Mouse (Mus musculus): Measurements from ENCODE around the gene Rbm15b. TPM values are rescaled to one million over a fixed set of nuclear protein-coding genes. Genes with fewer than 3 reads are reported as not detected.

The Rbm15b gene
- 6.2 and 11.8 TPM in 2 replicates for polyA plus RNA-seq (2012; ENCODE audit: insufficient read depth, insufficient read length, missing spikeins)

GRCm38 (mm10) chr9:106886828-106887702 lies at the start of gene Rbm15b:
Rbm15b (minus strand) TSS chr9:106887428.
- H3K27ac ChIP-seq (replicated peaks; ENCODE audit: low read depth, low read length) = peak within 1 kb of the TSS; percentile 48
- peaks cover 11% of the 10 kb centered on the region for H3K4me1 ChIP-seq (ENCODE audit: control insufficient read depth, insufficient read depth, insufficient read length, low read length)

GRCm38 (mm10) chr9:106934998-106935397 lies 47.8 kb upstream of the Rbm15b start:
- Histone ChIP-seq H3K27ac (replicated peaks; ENCODE audit: low read depth, low read length) (no peak overlapping the region), H3K4me1 (ENCODE audit: control insufficient read depth, insufficient read depth, insufficient read length, low read length) (no peaks in the 10 kb centered on the region), H3K4me3 (ENCODE audit: insufficient read depth, low read depth, low read length) (no peak overlapping the region)

More at GRCm38 (mm10) chr9:106886828-106887702, at the start of gene Rbm15b:
- peak within 1 kb of the TSS; percentile 78 for H3K4me3 ChIP-seq (ENCODE audit: insufficient read depth, low read depth, low read length)

DNA sequence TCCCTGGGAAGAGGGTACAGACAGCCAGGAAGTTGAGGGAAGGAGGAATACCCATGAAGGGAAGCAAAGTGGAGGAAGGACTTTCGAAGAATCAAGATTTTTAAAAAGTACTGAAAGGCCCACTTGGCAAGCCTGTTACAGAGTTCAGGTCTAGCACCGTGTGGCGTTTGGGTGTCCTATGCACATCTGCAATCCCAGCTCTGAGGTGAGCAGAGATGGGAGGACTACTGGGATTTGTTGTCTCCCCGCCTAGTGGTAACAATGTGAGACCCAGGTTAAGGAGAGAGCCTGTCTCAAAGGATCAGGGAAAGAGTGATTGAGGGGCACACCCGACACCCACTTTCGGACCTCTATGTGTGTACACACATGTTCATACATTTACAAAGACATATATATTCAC lies 27.6 kb upstream of the Rbm15b start:
- Histone ChIP-seq H3K4me1 (ENCODE audit: control insufficient read depth, insufficient read depth, insufficient read length, low read length) (no peaks in the 10 kb centered on the region), H3K4me3 (ENCODE audit: insufficient read depth, low read depth, low read length) (no peak overlapping the region)

DNA sequence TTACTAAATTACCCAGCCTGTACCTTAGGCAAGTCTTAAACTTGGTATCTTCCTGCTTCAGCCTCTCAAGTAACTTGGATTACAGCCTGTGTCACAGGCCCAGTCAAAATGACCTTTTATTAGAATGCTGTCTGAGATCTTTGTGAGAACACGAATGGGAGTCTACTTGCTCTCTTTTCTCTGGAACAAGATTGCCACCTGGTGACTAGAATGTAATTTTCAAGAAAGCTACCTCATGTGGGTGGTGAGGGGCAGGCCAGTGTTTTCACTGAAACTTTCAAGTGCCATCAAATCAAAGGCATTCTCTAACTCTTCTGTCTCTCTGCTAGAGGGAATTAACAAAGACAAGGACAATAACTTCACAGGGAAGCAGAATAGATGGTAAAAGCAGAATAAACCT lies 26.5 kb upstream of the Rbm15b start:
- Histone ChIP-seq H3K4me3 (ENCODE audit: insufficient read depth, low read depth, low read length) (no peak overlapping the region), H3K4me1 (ENCODE audit: control insufficient read depth, insufficient read depth, insufficient read length, low read length) (no peaks in the 10 kb centered on the region), H3K27ac (replicated peaks; ENCODE audit: low read depth, low read length) (no peak overlapping the region)

More for the DNA sequence above, 27.6 kb upstream of the Rbm15b start:
- no peak overlapping the region for H3K27ac ChIP-seq (replicated peaks; ENCODE audit: low read depth, low read length)

GRCm38 (mm10) chr9:106911624-106912023 lies 24.4 kb upstream of the Rbm15b start:
- no peak overlapping the region for H3K4me3 ChIP-seq (ENCODE audit: insufficient read depth, low read depth, low read length)
- H3K4me1 ChIP-seq (ENCODE audit: control insufficient read depth, insufficient read depth, insufficient read length, low read length) = no peaks in the 10 kb centered on the region
- H3K27ac ChIP-seq (replicated peaks; ENCODE audit: low read depth, low read length) = no peak overlapping the region

DNA sequence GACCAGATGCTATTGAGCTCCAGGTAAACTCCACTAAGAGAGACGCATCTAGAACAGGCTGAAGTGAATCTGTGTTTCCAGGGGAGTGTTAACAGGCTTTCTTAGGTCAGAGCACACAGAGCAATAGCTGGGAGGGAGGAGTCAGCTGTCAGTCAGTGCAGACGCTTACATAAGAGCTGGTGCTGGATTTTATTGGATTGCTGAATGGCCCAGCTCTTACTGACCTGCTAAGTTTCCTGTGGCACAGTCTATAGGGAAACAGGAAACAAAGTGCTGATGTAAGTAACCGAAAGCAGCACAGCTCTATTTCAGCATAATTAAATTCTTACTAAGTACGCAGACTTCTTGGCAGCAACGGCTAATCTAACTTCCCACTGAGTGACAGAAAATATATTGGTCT lies 21.5 kb upstream of the Rbm15b start:
- Histone ChIP-seq H3K27ac (replicated peaks; ENCODE audit: low read depth, low read length) (no peak overlapping the region), H3K4me1 (ENCODE audit: control insufficient read depth, insufficient read depth, insufficient read length, low read length) (no peaks in the 10 kb centered on the region), H3K4me3 (ENCODE audit: insufficient read depth, low read depth, low read length) (no peak overlapping the region)

DNA sequence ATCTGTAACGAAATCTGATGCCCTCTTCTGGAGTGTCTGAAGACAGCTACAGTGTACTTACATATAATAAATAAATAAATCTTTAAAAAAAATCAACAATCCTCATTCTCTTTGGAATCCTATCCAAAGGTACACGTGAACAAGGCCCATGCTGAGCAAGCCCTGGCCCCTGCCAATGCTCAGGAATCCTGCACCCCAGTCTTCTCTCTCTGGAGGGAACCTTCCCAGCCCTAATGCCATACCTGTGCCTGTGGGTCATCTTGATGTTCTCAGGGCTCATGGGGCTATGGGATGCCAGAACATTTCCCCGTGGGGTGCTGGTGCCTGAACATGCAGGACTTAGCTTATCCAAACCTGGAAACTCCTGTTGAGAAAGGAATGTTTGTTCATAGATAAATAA lies 20.9 kb upstream of the Rbm15b start:
- H3K4me1 ChIP-seq (ENCODE audit: control insufficient read depth, insufficient read depth, insufficient read length, low read length) = no peaks in the 10 kb centered on the region
- H3K4me3 ChIP-seq (ENCODE audit: insufficient read depth, low read depth, low read length) = no peak overlapping the region
- H3K27ac ChIP-seq (replicated peaks; ENCODE audit: low read depth, low read length) = no peak overlapping the region

- no peak overlapping the region for H3K4me3 ChIP-seq (ENCODE audit: insufficient read depth, low read depth, low read length)
- H3K27ac ChIP-seq (replicated peaks; ENCODE audit: low read depth, low read length) = no peak overlapping the region
- no peaks in the 10 kb centered on the region for H3K4me1 ChIP-seq (ENCODE audit: control insufficient read depth, insufficient read depth, insufficient read length, low read length)
These were observed 19.4 kb upstream of the Rbm15b start for GRCm38 (mm10) chr9:106906597-106906996.

DNA sequence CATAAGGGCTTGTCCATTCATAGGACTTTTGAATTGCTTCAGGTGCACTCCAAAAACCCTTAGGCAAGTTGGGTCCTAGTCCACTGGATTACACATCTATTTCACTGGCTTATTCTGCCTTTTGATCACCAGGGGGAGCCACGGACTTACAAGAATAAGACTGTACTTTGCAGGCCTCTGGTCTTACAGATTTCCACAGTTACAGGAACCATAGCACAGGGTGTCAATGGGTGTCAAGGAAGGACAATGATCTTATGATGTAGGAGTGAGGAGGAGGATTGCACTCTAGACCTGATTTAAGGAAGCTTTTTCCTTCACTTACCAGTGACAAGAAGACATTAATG lies 16.5 kb upstream of the Rbm15b start:
- no peak overlapping the region for H3K27ac ChIP-seq (replicated peaks; ENCODE audit: low read depth, low read length)
- H3K4me1 ChIP-seq (ENCODE audit: control insufficient read depth, insufficient read depth, insufficient read length, low read length) = no peaks in the 10 kb centered on the region
- no peak overlapping the region for H3K4me3 ChIP-seq (ENCODE audit: insufficient read depth, low read depth, low read length)

DNA sequence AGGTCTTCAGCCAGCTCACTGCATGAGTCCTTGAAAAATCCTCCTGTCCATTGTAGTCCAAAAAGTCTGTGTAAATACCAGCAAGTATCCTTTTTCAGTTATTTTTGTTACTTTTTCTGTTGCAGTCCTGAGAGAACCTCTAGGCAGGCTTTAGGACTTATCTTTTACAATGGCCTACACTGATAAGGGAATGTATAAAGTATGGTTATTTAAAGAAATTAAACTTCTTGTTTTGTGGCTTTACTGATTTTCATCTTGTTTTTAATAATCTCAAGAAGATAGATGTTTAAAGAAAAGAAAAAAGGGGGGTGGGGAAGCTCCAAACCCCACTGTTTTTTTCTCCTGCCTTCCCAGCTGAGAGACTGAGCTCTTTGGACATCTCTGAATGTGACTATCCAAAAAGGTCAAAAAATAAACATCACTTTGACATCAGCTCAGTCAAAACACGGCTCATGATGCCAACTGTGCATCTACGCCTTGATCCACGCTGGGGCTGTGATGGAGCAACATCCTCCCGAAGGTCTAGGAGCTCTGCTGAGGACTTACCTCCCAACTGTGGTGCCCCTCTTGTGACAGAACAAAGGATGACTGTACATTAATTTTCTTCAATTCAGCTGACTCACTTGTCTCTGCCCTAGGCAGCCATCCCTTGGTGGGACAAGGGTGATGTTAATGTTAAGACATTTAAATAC lies 16.0 kb upstream of the Rbm15b start:
- H3K4me1 ChIP-seq (ENCODE audit: control insufficient read depth, insufficient read depth, insufficient read length, low read length) = no peaks in the 10 kb centered on the region
- no peak overlapping the region for H3K27ac ChIP-seq (replicated peaks; ENCODE audit: low read depth, low read length)
- no peak overlapping the region for H3K4me3 ChIP-seq (ENCODE audit: insufficient read depth, low read depth, low read length)

GRCm38 (mm10) chr9:106901596-106901995 lies 14.4 kb upstream of the Rbm15b start:
- no peak overlapping the region for H3K27ac ChIP-seq (replicated peaks; ENCODE audit: low read depth, low read length)
- no peaks in the 10 kb centered on the region for H3K4me1 ChIP-seq (ENCODE audit: control insufficient read depth, insufficient read depth, insufficient read length, low read length)
- no peak overlapping the region for H3K4me3 ChIP-seq (ENCODE audit: insufficient read depth, low read depth, low read length)

DNA sequence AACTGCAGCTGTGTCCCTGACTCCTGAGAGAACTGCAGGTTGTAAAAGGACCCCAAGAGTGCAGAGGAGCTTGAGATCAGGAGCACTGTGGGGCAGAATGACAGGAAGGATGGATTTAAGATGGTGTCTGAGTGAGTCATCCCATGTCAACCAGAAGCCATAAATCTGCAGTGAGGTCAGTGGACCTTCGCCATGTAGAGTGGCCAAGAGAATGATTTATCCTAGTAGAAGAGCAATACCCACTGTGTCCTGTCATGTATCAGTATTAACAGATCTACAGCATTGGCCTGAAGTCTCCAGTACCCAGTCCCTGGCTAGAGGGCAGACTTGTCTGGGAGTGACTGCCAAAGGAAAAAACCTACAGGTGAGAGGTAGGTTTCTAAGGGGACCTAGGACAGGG lies 11.7 kb upstream of the Rbm15b start:
- H3K27ac ChIP-seq (replicated peaks; ENCODE audit: low read depth, low read length) = no peak overlapping the region
- H3K4me3 ChIP-seq (ENCODE audit: insufficient read depth, low read depth, low read length) = no peak overlapping the region
- no peaks in the 10 kb centered on the region for H3K4me1 ChIP-seq (ENCODE audit: control insufficient read depth, insufficient read depth, insufficient read length, low read length)

GRCm38 (mm10) chr9:106893327-106893726 lies 6.1 kb upstream of the Rbm15b start:
- no peak overlapping the region for H3K4me3 ChIP-seq (ENCODE audit: insufficient read depth, low read depth, low read length)
- no peak overlapping the region for H3K27ac ChIP-seq (replicated peaks; ENCODE audit: low read depth, low read length)
- no peaks in the 10 kb centered on the region for H3K4me1 ChIP-seq (ENCODE audit: control insufficient read depth, insufficient read depth, insufficient read length, low read length)

DNA sequence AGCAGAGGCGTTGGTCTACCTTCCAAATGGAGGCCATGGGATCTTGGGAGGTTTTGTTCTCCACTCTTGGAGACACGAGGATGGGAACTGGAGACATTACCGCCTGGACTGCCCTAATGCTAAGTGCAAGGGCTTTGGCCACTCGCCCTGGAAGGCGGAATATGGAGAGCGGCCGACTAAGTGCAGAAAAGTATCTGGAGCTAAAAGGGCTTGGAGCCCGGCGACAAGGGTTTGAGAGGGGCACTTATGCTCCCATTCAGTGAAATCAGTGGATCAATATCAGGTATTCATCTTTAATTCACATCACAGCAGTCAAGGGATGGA lies 5.3 kb upstream of the Rbm15b start:
- Histone ChIP-seq H3K4me3 (ENCODE audit: insufficient read depth, low read depth, low read length) (peak overlapping the region; percentile 88), H3K27ac (replicated peaks; ENCODE audit: low read depth, low read length) (peak overlapping the region; percentile 74), H3K4me1 (ENCODE audit: control insufficient read depth, insufficient read depth, insufficient read length, low read length) (no peaks in the 10 kb centered on the region)

DNA sequence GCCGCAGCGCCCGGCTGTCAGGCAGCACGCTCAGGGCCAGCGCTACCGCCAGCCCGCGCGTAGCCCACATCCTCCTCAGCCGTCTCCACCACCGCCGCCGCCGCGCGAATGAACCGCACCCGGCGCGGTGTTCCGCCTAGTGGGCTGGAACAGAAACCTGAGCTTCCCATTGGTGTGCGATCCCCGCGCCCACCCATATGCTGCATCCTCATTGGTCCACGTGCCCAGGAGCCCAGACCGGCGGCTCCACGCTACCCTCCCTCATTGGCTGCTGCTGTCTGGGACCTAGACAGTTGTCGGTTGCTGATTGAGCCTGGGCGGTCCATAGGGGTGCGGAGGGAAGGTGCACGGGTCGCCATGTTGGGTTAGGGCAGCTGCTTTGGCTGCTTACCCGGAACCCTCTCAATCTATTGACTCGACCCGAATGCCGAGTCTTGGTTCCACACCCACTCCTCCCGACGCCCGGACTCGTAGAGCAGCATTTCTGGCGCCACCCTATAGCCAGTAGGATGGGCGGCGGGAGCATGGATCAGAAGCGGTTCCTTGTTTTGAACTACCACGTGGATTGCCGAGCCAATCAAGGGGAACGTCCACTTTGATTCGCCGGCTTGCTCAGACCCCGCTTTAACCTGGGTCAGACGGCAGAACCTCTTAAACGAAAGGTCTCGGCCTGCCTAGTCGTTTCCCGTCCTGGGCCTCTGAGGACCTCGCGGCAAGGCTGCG lies 4.8 kb upstream of the Rbm15b start, which contains the start of gene Manf:
Manf (minus strand) TSS at position 151 of the 723 bp plus-strand sequence.
- Histone ChIP-seq H3K4me3 (ENCODE audit: insufficient read depth, low read depth, low read length) (peak within 1 kb of the TSS; percentile 94), H3K4me1 (ENCODE audit: control insufficient read depth, insufficient read depth, insufficient read length, low read length) (no peaks in the 10 kb centered on the region), H3K27ac (replicated peaks; ENCODE audit: low read depth, low read length) (peak within 1 kb of the TSS; percentile 79)

Measured in brown adipose tissue, adult 24 weeks (tissue).